Mouse (Mus musculus): ENCODE measurements around the gene Arfrp1. TPM values are rescaled to one million over a fixed set of nuclear protein-coding genes. Genes with fewer than 3 reads are reported as not detected.

Arfrp1 gene
- 65.8 and 76.2 TPM in 2 replicates for polyA plus RNA-seq (2014; fragmentation: Nextera tagmentation; extraction: Ambion mirVana)

GRCm38 (mm10) chr2:181364860-181365596 is at the start of gene Arfrp1, which contains the start of gene Zgpat:
Gene Arfrp1, minus strand, starts transcription at chr2:181365404.
Gene Zgpat, plus strand, starts transcription at chr2:181364928.
- Histone ChIP-seq H3K4me2 (ENCODE audit: low read length) (peak within 1 kb of the TSS; percentile 98), H3K9ac (replicated peaks; ENCODE audit: low read length) (peak within 1 kb of the TSS; percentile 86), H3K27me3 (ENCODE audit: control insufficient read depth, insufficient read depth, low read length) (no peaks in the 10 kb centered on the region), H3K36me3 (ENCODE audit: control insufficient read depth, insufficient read depth, low read length) (peaks cover 42% of the 10 kb centered on the region), H3K4me3 (replicated peaks; ENCODE audit: low read depth, low read length) (peak within 1 kb of the TSS; percentile 85), H3K9me3 (ENCODE audit: control insufficient read depth, low read length) (no peaks in the 10 kb centered on the region), H3K27ac (replicated peaks; ENCODE audit: low read depth, low read length) (peak within 1 kb of the TSS; percentile 88), H3K4me1 (ENCODE audit: control insufficient read depth, insufficient read depth, low read length) (peaks cover 33% of the 10 kb centered on the region)
- DNase-seq: peak; percentile 93
- WGBS: under 1% methylated on average over 71 of the region's 71 CpGs
- ATAC-seq (ENCODE audit: low FRiP score, low TSS enrichment): peak; percentile 92

DNA sequence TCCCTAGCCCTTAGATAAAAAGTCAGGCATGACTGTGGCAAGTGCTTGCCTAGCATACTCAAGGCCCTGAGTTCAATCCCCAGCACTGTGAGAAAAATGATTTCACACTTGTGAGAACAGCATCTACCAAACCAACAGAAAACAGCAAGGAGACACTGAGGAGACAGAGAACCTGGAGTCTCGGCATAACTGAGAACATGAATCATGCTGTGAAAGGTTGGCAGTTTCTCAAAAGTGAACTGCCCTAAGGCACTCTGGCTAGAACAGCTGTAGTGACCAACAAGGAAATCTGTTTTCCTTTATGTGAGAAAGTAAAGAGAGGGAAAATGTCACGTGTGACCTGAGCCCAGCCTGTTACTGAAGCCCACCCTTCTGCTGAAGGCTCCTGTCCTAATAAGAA is 47.9 kb upstream of the Arfrp1 start:
- Histone ChIP-seq H3K36me3 (ENCODE audit: control insufficient read depth, insufficient read depth, low read length) (0 out of 2 replicates have a peak, but pooled peaks cover 3% of the 10 kb centered on the region), H3K4me1 (ENCODE audit: control insufficient read depth, insufficient read depth, low read length) (no peaks in the 10 kb centered on the region; the same call in 1 of the 2 replicates), H3K4me3 (replicated peaks; ENCODE audit: low read depth, low read length) (no peak overlapping the region), H3K27ac (replicated peaks; ENCODE audit: low read depth, low read length) (no peak overlapping the region), H3K9me3 (ENCODE audit: control insufficient read depth, low read length) (no peaks in the 10 kb centered on the region), H3K4me2 (ENCODE audit: low read length) (no peak overlapping the region), H3K9ac (replicated peaks; ENCODE audit: low read length) (no peak overlapping the region), H3K27me3 (ENCODE audit: control insufficient read depth, insufficient read depth, low read length) (no peaks in the 10 kb centered on the region)
- ATAC-seq (ENCODE audit: low FRiP score, low TSS enrichment) (no peak), DNase-seq (no peak)
- 63% methylated on average over 2 of the region's 2 CpGs for WGBS

GRCm38 (mm10) chr2:181410760-181411473 is 45.7 kb upstream of the Arfrp1 start:
- Histone ChIP-seq H3K36me3 (ENCODE audit: control insufficient read depth, insufficient read depth, low read length) (peaks cover 6% of the 10 kb centered on the region; the same call in 1 of the 2 replicates), H3K9me3 (ENCODE audit: control insufficient read depth, low read length) (no peaks in the 10 kb centered on the region), H3K4me3 (replicated peaks; ENCODE audit: low read depth, low read length) (no peak overlapping the region), H3K27me3 (ENCODE audit: control insufficient read depth, insufficient read depth, low read length) (no peaks in the 10 kb centered on the region), H3K9ac (replicated peaks; ENCODE audit: low read length) (0 out of 2 replicates have a peak overlapping the region, but pooled peaks have one; percentile 16), H3K27ac (replicated peaks; ENCODE audit: low read depth, low read length) (peak overlapping the region; percentile 70), H3K4me2 (ENCODE audit: low read length) (no peak overlapping the region), H3K4me1 (ENCODE audit: control insufficient read depth, insufficient read depth, low read length) (no peaks in the 10 kb centered on the region; the same call in 1 of the 2 replicates)
- peak; percentile 84 for DNase-seq
- ATAC-seq (ENCODE audit: low FRiP score, low TSS enrichment): no peak; the same call in 1 of the 2 replicates
- 31% methylated on average over 4 of the region's 4 CpGs for WGBS

GRCm38 (mm10) chr2:181409643-181410042 is 44.4 kb upstream of the Arfrp1 start:
- ATAC-seq (ENCODE audit: low FRiP score, low TSS enrichment): no peak
- no peaks in the 10 kb centered on the region; the same call in 1 of the 2 replicates for H3K4me1 ChIP-seq (ENCODE audit: control insufficient read depth, insufficient read depth, low read length)
- H3K4me3 ChIP-seq (replicated peaks; ENCODE audit: low read depth, low read length): no peak overlapping the region
- H3K4me2 ChIP-seq (ENCODE audit: low read length): no peak overlapping the region
- DNase-seq: no peak
- 85% methylated on average over 7 of the region's 7 CpGs for WGBS
- H3K36me3 ChIP-seq (ENCODE audit: control insufficient read depth, insufficient read depth, low read length): peaks cover 6% of the 10 kb centered on the region; the same call in 1 of the 2 replicates
- no peaks in the 10 kb centered on the region for H3K9me3 ChIP-seq (ENCODE audit: control insufficient read depth, low read length)
- H3K27me3 ChIP-seq (ENCODE audit: control insufficient read depth, insufficient read depth, low read length): no peaks in the 10 kb centered on the region
- no peak overlapping the region for H3K9ac ChIP-seq (replicated peaks; ENCODE audit: low read length)
- H3K27ac ChIP-seq (replicated peaks; ENCODE audit: low read depth, low read length): no peak overlapping the region

DNA sequence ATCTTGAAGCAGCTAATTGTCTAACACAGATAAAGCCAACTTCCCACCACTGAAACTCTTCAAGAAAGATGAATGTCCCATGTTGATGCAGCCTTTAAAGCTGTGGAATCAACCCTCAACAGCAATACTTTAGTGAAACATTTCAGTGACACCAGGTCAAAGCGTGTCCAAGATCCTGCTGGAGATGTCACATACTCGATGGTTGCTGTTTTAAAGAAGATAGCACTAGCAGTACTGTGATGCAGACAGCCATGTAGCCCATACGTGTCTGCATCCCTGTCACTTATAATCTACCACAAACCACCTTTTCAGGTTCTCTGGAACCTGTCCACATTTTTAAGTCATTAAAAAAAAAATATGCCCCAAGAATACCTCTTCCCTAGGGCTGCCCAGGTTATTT is 38.5 kb upstream of the Arfrp1 start:
- Histone ChIP-seq H3K4me1 (ENCODE audit: control insufficient read depth, insufficient read depth, low read length) (no peaks in the 10 kb centered on the region), H3K4me3 (replicated peaks; ENCODE audit: low read depth, low read length) (no peak overlapping the region), H3K9ac (replicated peaks; ENCODE audit: low read length) (no peak overlapping the region), H3K27ac (replicated peaks; ENCODE audit: low read depth, low read length) (no peak overlapping the region), H3K4me2 (ENCODE audit: low read length) (no peak overlapping the region), H3K9me3 (ENCODE audit: control insufficient read depth, low read length) (no peaks in the 10 kb centered on the region), H3K36me3 (ENCODE audit: control insufficient read depth, insufficient read depth, low read length) (peaks cover 5% of the 10 kb centered on the region; the same call in 1 of the 2 replicates), H3K27me3 (ENCODE audit: control insufficient read depth, insufficient read depth, low read length) (no peaks in the 10 kb centered on the region)
- WGBS: 92% methylated on average over 3 of the region's 3 CpGs
- ATAC-seq (ENCODE audit: low FRiP score, low TSS enrichment) (no peak), DNase-seq (no peak)

GRCm38 (mm10) chr2:181401497-181401896 is 36.3 kb upstream of the Arfrp1 start:
- no peak for ATAC-seq (ENCODE audit: low FRiP score, low TSS enrichment)
- H3K27ac ChIP-seq (replicated peaks; ENCODE audit: low read depth, low read length): no peak overlapping the region
- DNase-seq: no peak
- no peaks in the 10 kb centered on the region for H3K9me3 ChIP-seq (ENCODE audit: control insufficient read depth, low read length)
- no peaks in the 10 kb centered on the region for H3K27me3 ChIP-seq (ENCODE audit: control insufficient read depth, insufficient read depth, low read length)
- WGBS: 20% methylated on average over 1 of the region's 1 CpGs
- no peak overlapping the region for H3K4me2 ChIP-seq (ENCODE audit: low read length)
- no peaks in the 10 kb centered on the region for H3K4me1 ChIP-seq (ENCODE audit: control insufficient read depth, insufficient read depth, low read length)
- H3K4me3 ChIP-seq (replicated peaks; ENCODE audit: low read depth, low read length): no peak overlapping the region
- no peaks in the 10 kb centered on the region for H3K36me3 ChIP-seq (ENCODE audit: control insufficient read depth, insufficient read depth, low read length)
- no peak overlapping the region for H3K9ac ChIP-seq (replicated peaks; ENCODE audit: low read length)

- DNase-seq (no peak), ATAC-seq (ENCODE audit: low FRiP score, low TSS enrichment) (no peak)
- WGBS: 68% methylated on average over 5 of the region's 5 CpGs
- H3K9me3 ChIP-seq (ENCODE audit: control insufficient read depth, low read length): no peaks in the 10 kb centered on the region
- H3K36me3 ChIP-seq (ENCODE audit: control insufficient read depth, insufficient read depth, low read length): no peaks in the 10 kb centered on the region
- no peak overlapping the region for H3K4me2 ChIP-seq (ENCODE audit: low read length)
- no peak overlapping the region; the same call in 1 of the 2 replicates for H3K9ac ChIP-seq (replicated peaks; ENCODE audit: low read length)
- H3K27me3 ChIP-seq (ENCODE audit: control insufficient read depth, insufficient read depth, low read length): no peaks in the 10 kb centered on the region
- no peak overlapping the region for H3K27ac ChIP-seq (replicated peaks; ENCODE audit: low read depth, low read length)
- no peaks in the 10 kb centered on the region for H3K4me1 ChIP-seq (ENCODE audit: control insufficient read depth, insufficient read depth, low read length)
- H3K4me3 ChIP-seq (replicated peaks; ENCODE audit: low read depth, low read length): no peak overlapping the region
Measured at GRCm38 (mm10) chr2:181397207-181397761, 32.1 kb upstream of the Arfrp1 start.

GRCm38 (mm10) chr2:181394086-181394485 is 28.9 kb upstream of the Arfrp1 start:
- H3K9me3 ChIP-seq (ENCODE audit: control insufficient read depth, low read length): no peaks in the 10 kb centered on the region
- H3K9ac ChIP-seq (replicated peaks; ENCODE audit: low read length): no peak overlapping the region
- ATAC-seq (ENCODE audit: low FRiP score, low TSS enrichment): no peak
- no peaks in the 10 kb centered on the region for H3K27me3 ChIP-seq (ENCODE audit: control insufficient read depth, insufficient read depth, low read length)
- no peak for DNase-seq
- WGBS: 98% methylated on average over 3 of the region's 3 CpGs
- H3K4me2 ChIP-seq (ENCODE audit: low read length): no peak overlapping the region
- peaks cover 24% of the 10 kb centered on the region for H3K36me3 ChIP-seq (ENCODE audit: control insufficient read depth, insufficient read depth, low read length)
- H3K27ac ChIP-seq (replicated peaks; ENCODE audit: low read depth, low read length): no peak overlapping the region
- H3K4me1 ChIP-seq (ENCODE audit: control insufficient read depth, insufficient read depth, low read length): no peaks in the 10 kb centered on the region
- H3K4me3 ChIP-seq (replicated peaks; ENCODE audit: low read depth, low read length): no peak overlapping the region

All from midbrain, embryonic 14.5 days (tissue).